Mouse (Mus musculus) spleen, adult 2 months (tissue): ENCODE data around the gene Sh3bgrl2.

Experiments used
- CTCF ChIP-seq: fragments of 200-500 bp; IDR thresholded peaks from 2 replicates; pipeline ENCODE4 v1.5.1; 2011; ENCODE audit warnings: mild to moderate bottlenecking, inconsistent platforms; ENCODE audit not compliant: insufficient read depth, insufficient read length, insufficient replicate concordance; ENCODE audit errors: extremely low read depth
- POLR2A ChIP-seq: fragments of 200-500 bp; IDR thresholded peaks from 2 replicates; pipeline ENCODE4 v1.6.1; 2011; ENCODE audit warnings: low read depth, low read length, inconsistent platforms

- TF ChIP-seq POLR2A (no peak), CTCF (no peak)
These were observed at the start of gene Sh3bgrl2 for GRCm38 (mm10) chr9:83547830-83548689.
